Mouse (Mus musculus): ENCODE measurements around the gene Gdpgp1.

- TF ChIP-seq CTCF (IDR thresholded peaks at IDR 0.05; ENCODE audit: insufficient read depth, low read length) (no peak), POLR2A (IDR thresholded peaks at IDR 0.05; ENCODE audit: borderline replicate concordance, extremely low read depth, low read depth, low read length) (no peak)
These were observed 25.0 kb downstream of the Gdpgp1 start for GRCm38 (mm10) chr7:80257706-80258105.
